ENCODE assay signal across 17 mouse cellular contexts in the genomic region with DNA sequence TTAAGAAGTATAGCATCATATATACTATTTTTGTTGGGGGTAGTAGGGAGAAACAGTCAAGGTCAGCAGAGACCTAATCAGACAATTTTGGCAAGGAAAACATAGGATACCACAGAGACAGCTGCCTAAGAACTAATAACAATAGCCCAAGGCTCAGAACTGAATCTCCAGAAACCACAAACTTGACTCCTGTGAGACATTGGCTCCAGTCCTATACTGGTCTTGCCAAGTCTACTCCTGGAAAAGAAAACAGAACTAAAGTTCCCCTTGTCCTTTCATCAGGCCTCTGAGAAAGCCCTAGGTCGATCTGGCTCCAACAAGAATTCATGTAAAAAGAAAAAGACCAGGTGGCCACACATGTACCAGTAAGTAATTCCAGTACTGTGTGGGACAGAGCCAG.
A peak's percentile ranks its signal among the peaks of the same experiment; 100 is the strongest.
DNase-seq lines count a peak whose midpoint lies in the region; ATAC-seq and TF ChIP-seq lines count a peak whose summit lies in the region.
"Had no signal": no experiment of that assay in that cellular context is flagged by ENCODE, and none has a peak within 500 bp of the region (broad histone marks: within the 10 kb centered on the region; RNA-seq: fewer than 3 reads in every experiment).

No protein-coding gene starts in this region.

- no peaks in the 10 kb centered on the region for H3K27me3 ChIP-seq in lung, postnatal 0 days (replicated peaks; ENCODE audit: insufficient read depth, low read length)
- no peaks in the 10 kb centered on the region for H3K27me3 ChIP-seq in embryonic facial prominence, embryonic 15.5 days
- no peaks in the 10 kb centered on the region for H3K27me3 ChIP-seq in midbrain, embryonic 10.5 days (ENCODE audit: low read depth, poor library complexity, severe bottlenecking)
- H3K27me3 ChIP-seq: megakaryocyte, embryonic 14.5 days had no signal

- no peak overlapping the region for H3K9ac ChIP-seq in lung, postnatal 0 days (replicated peaks; ENCODE audit: low read depth)
- H3K9ac ChIP-seq in embryonic facial prominence, embryonic 15.5 days: no peak overlapping the region
- H3K9ac ChIP-seq: lung, embryonic 14.5 days had no signal

- intact Hi-C loops in heart, postnatal 25 days (cut with DNase I): no loop called here

- H3K36me3 ChIP-seq in lung, postnatal 0 days (ENCODE audit: insufficient read depth, low read length): no peaks in the 10 kb centered on the region
- no peaks in the 10 kb centered on the region for H3K36me3 ChIP-seq in embryonic facial prominence, embryonic 15.5 days
- H3K36me3 ChIP-seq in midbrain, embryonic 10.5 days: no peaks in the 10 kb centered on the region

- H3K27ac ChIP-seq in lung, postnatal 0 days (ENCODE audit: low read length): no peak overlapping the region
- 0 out of 2 replicates have a peak overlapping the region, but pooled peaks have one; percentile 4 for H3K27ac ChIP-seq in embryonic facial prominence, embryonic 15.5 days (replicated peaks)
- no peak overlapping the region for H3K27ac ChIP-seq in midbrain, embryonic 10.5 days (replicated peaks)
- H3K27ac ChIP-seq: stomach, postnatal 0 days had no signal

- H3K4me1 ChIP-seq in lung, postnatal 0 days (ENCODE audit: insufficient read depth, low read depth, low read length): no peaks in the 10 kb centered on the region
- peaks cover 11% of the 10 kb centered on the region for H3K4me1 ChIP-seq in embryonic facial prominence, embryonic 15.5 days
- H3K4me1 ChIP-seq in midbrain, embryonic 10.5 days: peaks cover 11% of the 10 kb centered on the region
- H3K4me1 ChIP-seq: megakaryocyte, embryonic 14.5 days had no signal

- peak; percentile 89 for DNase-seq in heart, adult 11 months
- no peak for DNase-seq in heart, postnatal 25 days (ENCODE audit: low spot score)
- DNase-seq in lung, postnatal 25 days (ENCODE audit: low spot score): peak; percentile 18
- DNase-seq in lung, postnatal 0 days (ENCODE audit: low spot score): no peak
- peak; percentile 11 for DNase-seq in skeletal muscle tissue, adult 2 months (ENCODE audit: low read depth, low spot score)
- no peak for DNase-seq in midbrain, embryonic 10.5 days (ENCODE audit: low spot score)
- DNase-seq: adrenal gland, adult 8-10 months; cerebellum, adult 9-11 months; embryo, embryonic 11 days; gastrocnemius, postnatal 25 days; lung, embryonic 14.5 days; right cerebral cortex, adult 18-20 months; thymus, postnatal 25 days had no signal

- no peak overlapping the region for H3K4me2 ChIP-seq in lung, postnatal 0 days (replicated peaks; ENCODE audit: low read depth, low read length)
- no peak overlapping the region for H3K4me2 ChIP-seq in embryonic facial prominence, embryonic 15.5 days (replicated peaks)
- H3K4me2 ChIP-seq: liver, embryonic 11.5 days; lung, embryonic 14.5 days had no signal

- no peak for TF ChIP-seq EP300 in lung, postnatal 0 days (IDR thresholded peaks at IDR 0.05)

- H3K9me3 ChIP-seq in lung, postnatal 0 days (ENCODE audit: low read length): no peaks in the 10 kb centered on the region
- no peaks in the 10 kb centered on the region for H3K9me3 ChIP-seq in embryonic facial prominence, embryonic 15.5 days (replicated peaks)
- no peaks in the 10 kb centered on the region for H3K9me3 ChIP-seq in midbrain, embryonic 10.5 days (replicated peaks)

- H3K4me3 ChIP-seq in lung, postnatal 0 days (ENCODE audit: low read depth, low read length): no peak overlapping the region
- no peak overlapping the region for H3K4me3 ChIP-seq in embryonic facial prominence, embryonic 15.5 days (replicated peaks)
- H3K4me3 ChIP-seq in midbrain, embryonic 10.5 days: no peak overlapping the region
- H3K4me3 ChIP-seq: megakaryocyte, embryonic 14.5 days had no signal

- no peak for ATAC-seq in lung, postnatal 0 days
- ATAC-seq in embryonic facial prominence, embryonic 15.5 days (ENCODE audit: insufficient number of reproducible peaks, low FRiP score, low TSS enrichment, low read depth): no peak

- TF ChIP-seq CTCF in lung, postnatal 0 days (IDR thresholded peaks at IDR 0.05): no peak

- 19% methylated on average over 1 of the region's 1 CpGs for WGBS in lung, postnatal 0 days
- 22% methylated on average over 1 of the region's 1 CpGs for WGBS in embryonic facial prominence, embryonic 15.5 days
- 65% methylated on average over 1 of the region's 1 CpGs for WGBS in midbrain, embryonic 10.5 days

Comparison
In these comparisons a context has a peak if more than half of its experiments do, and no peak if none do; other contexts are left out.
1. DNase-seq: peak in heart, adult 11 months (single experiment), lung, postnatal 25 days (single experiment) and skeletal muscle tissue, adult 2 months (single experiment); none in heart, postnatal 25 days (single experiment), lung, postnatal 0 days (single experiment) and midbrain, embryonic 10.5 days (single experiment).